Mouse (Mus musculus) forebrain, embryonic 12.5 days (tissue): Measurements from ENCODE around the gene Gap43. TPM values are rescaled to one million over a fixed set of nuclear protein-coding genes. Genes with fewer than 3 reads are reported as not detected.
A peak's percentile ranks its signal among the peaks of the same experiment; 100 is the strongest.
"Not testable (repeated sequence)": the region's sequence is repeated elsewhere in the genome, so short reads cannot be mapped to it uniquely, and the experiment has no call there.

Experiments used
- ATAC-seq: fragments of 200-750 bp; cut with Nextera tagmentation; 2 replicates; pipeline ENCODE4 v1.8.0; 2017; ENCODE audit warnings: moderate TSS enrichment; ENCODE audit not compliant: low FRiP score
- H3K27ac ChIP-seq: fragments of 300-500 bp; sonication (generic); 2 replicates; pipeline ENCODE4 v1.5.1; 2016; ENCODE audit warnings: mild to moderate bottlenecking
- H3K27me3 ChIP-seq: fragments of 300-500 bp; sonication (generic); 2 replicates; pipeline ENCODE4 v1.6.1; 2016; ENCODE audit warnings: mild to moderate bottlenecking
- H3K36me3 ChIP-seq: fragments of 300-500 bp; sonication (generic); replicated peaks from 2 replicates; pipeline ENCODE4 v1.6.1; 2016; ENCODE audit warnings: mild to moderate bottlenecking
- H3K4me1 ChIP-seq: fragments of 300-500 bp; sonication (generic); 2 replicates; pipeline ENCODE4 v1.6.1; 2016
- H3K4me2 ChIP-seq: fragments of 300-500 bp; sonication (generic); 2 replicates; pipeline ENCODE4 v1.6.1; 2016; ENCODE audit warnings: mild to moderate bottlenecking, moderate library complexity
- H3K4me3 ChIP-seq: fragments of 300-500 bp; sonication (generic); replicated peaks from 2 replicates; pipeline ENCODE4 v1.5.1; 2016; ENCODE audit warnings: mild to moderate bottlenecking
- H3K9ac ChIP-seq: fragments of 300-500 bp; sonication (generic); 2 replicates; pipeline ENCODE4 v1.6.1; 2016; ENCODE audit warnings: mild to moderate bottlenecking
- H3K9me3 ChIP-seq: fragments of 300-500 bp; sonication (generic); 2 replicates; pipeline ENCODE4 v1.6.1; 2016
- WGBS: fragments of 180-500 bp; shearing (Covaris S2); methylation state at CpG from one replicate; pipeline ENCODE4 v1.1.7; 2016; 5-methylcytosine and 5-hydroxymethylcytosine counted together
- microRNA-seq: library from miRNA; unstranded; fragments of <30 nt; microRNA quantifications from one replicate; pipeline ENCODE4, GENCODE M21; 2017
- polyA plus RNA-seq: library from polyadenylated mRNA; unstranded; fragments of >200 nt; fragmentation: Nextera tagmentation; extraction: Ambion mirVana; gene quantifications from 2 replicates; pipeline ENCODE4 v1.2.1, GENCODE M21; 2016

The Gap43 gene
- polyA plus RNA-seq, 1 experiment from 2014 or later = 208 TPM

DNA sequence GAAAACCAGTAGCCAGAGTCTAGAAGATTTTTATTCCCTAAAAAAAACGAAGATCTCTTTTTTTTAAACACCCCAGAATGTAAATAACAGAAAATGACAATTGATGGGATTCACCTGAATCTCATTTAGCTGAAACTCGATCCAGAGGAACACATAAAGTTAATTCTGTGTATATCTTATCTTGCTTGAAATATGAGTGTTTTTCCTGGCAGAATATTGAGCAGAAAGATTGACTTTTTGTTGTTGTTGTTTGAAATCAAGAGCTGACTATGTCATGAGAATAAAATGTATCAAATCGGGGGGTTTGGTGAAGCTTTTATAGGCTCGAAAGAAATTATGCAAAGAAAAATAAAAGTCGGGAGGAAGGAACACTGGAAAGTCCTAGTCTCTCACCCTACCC lies 88.2 kb downstream of the Gap43 start:
- Histone ChIP-seq H3K4me2 (no peak overlapping the region), H3K9ac (no peak overlapping the region), H3K27ac (no peak overlapping the region), H3K4me1 (no peaks in the 10 kb centered on the region), H3K9me3 (no peaks in the 10 kb centered on the region), H3K4me3 (no peak overlapping the region), H3K36me3 (no peaks in the 10 kb centered on the region), H3K27me3 (no peaks in the 10 kb centered on the region)
- ATAC-seq = no peak
- 82% methylated on average over 5 of the region's 5 CpGs for WGBS

GRCm38 (mm10) chr16:42244121-42244520 lies 96.3 kb downstream of the Gap43 start:
- WGBS = 81% methylated on average over 3 of the region's 3 CpGs
- H3K4me2 ChIP-seq, H3K27me3 ChIP-seq, H3K4me1 ChIP-seq, H3K27ac ChIP-seq, H3K36me3 ChIP-seq, H3K9ac ChIP-seq, H3K4me3 ChIP-seq, H3K9me3 ChIP-seq, ATAC-seq: not testable (repeated sequence)

- 74% methylated on average over 4 of the region's 4 CpGs for WGBS
- Histone ChIP-seq H3K27me3 (no peaks in the 10 kb centered on the region), H3K4me3 (no peak overlapping the region), H3K9me3 (no peaks in the 10 kb centered on the region), H3K27ac (no peak overlapping the region), H3K36me3 (no peaks in the 10 kb centered on the region), H3K4me1 (no peaks in the 10 kb centered on the region), H3K4me2 (no peak overlapping the region), H3K9ac (no peak overlapping the region)
- no peak for ATAC-seq
Observed at GRCm38 (mm10) chr16:42231306-42231705, 109.1 kb downstream of the Gap43 start.

Small RNA genes lying within 50 kb of the gene (microRNA-seq; reads per million reads assigned to microRNA genes)
- gene Mir6540 = 48.8 reads per million, percentile 44 among the genes with 10 or more reads in this experiment
